Mouse (Mus musculus): ENCODE data around the gene 1110008L16Rik. TPM values are rescaled to one million over a fixed set of nuclear protein-coding genes. Genes with fewer than 3 reads are reported as not detected.
"Not testable (repeated sequence)": the region's sequence is repeated elsewhere in the genome, so short reads cannot be mapped to it uniquely, and the experiment has no call there.

Gene 1110008L16Rik
- 1 to 10 TPM; 7.5 to 9.2 TPM for total RNA-seq (2021)
- long read RNA-seq, transcript 1110008L16Rik-201 (7 exons, 3,122 nt): major isoform, 7 of 11 reads
- long read RNA-seq, partial matches to known transcripts: 2 of 11 reads
- long read RNA-seq, other reads (novel, unspliced or antisense): 2 of 11 reads

- no peak for DNase-seq (ENCODE audit: low spot score in 2 of 2)
These were observed at the start of gene 1110008L16Rik for GRCm38 (mm10) chr12:55299336-55299735. Gene 1110008L16Rik (plus strand): TSS chr12:55299577.

GRCm38 (mm10) chr12:55261950-55262349, 37.4 kb upstream of the 1110008L16Rik start:
- not testable (repeated sequence) for DNase-seq (ENCODE audit: low spot score in 2 of 2)

- DNase-seq (ENCODE audit: low spot score in 2 of 2): not testable (repeated sequence)
These were observed 36.0 kb upstream of the 1110008L16Rik start for GRCm38 (mm10) chr12:55263385-55263784.

DNA sequence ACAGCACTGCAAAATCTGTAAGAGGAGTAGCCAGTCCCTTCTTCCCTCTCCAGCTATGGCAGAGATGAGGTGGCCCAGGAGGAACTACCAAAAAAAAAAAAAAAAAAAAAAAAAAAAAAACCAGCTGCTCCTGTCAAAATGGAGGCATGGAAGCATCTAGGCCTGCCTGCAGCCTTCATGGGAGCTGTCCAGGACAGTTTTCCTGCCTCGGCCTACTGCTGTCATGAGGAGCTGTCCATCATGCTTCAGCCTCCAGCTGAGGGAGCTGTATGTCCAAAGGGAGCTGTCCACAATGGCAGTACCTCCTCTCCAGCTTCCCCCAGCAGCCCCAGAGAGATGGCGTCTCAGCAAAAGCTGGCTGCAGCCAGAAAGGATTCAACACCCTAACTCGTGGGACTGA, 27.1 kb upstream of the 1110008L16Rik start:
- DNase-seq (ENCODE audit: low spot score in 2 of 2): no peak

- not testable (repeated sequence) for DNase-seq (ENCODE audit: low spot score in 2 of 2)
These were observed 21.8 kb upstream of the 1110008L16Rik start for GRCm38 (mm10) chr12:55277583-55277982.

DNA sequence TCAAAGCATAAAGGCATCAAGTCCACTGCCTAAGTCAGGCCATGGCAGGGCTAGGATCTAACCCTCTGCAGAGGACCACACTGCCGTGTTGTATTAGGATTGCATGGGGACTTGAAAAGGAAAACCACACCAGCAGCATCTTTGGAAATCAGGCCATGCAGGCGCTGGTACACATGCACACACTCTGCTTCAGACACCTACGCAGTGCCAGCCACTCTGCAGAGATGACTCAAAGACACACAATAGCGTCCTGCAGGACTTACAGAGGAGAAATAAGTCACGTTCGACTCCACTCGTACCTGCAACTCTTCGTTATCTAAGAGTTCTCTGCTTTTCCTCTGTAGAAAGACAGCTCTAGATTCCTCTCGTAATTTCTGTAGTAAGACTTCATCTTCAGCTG, 1.3 kb upstream of the 1110008L16Rik start:
- DNase-seq (ENCODE audit: low spot score in 2 of 2): peak in 1 of 2 experiments; percentile 45

DNA sequence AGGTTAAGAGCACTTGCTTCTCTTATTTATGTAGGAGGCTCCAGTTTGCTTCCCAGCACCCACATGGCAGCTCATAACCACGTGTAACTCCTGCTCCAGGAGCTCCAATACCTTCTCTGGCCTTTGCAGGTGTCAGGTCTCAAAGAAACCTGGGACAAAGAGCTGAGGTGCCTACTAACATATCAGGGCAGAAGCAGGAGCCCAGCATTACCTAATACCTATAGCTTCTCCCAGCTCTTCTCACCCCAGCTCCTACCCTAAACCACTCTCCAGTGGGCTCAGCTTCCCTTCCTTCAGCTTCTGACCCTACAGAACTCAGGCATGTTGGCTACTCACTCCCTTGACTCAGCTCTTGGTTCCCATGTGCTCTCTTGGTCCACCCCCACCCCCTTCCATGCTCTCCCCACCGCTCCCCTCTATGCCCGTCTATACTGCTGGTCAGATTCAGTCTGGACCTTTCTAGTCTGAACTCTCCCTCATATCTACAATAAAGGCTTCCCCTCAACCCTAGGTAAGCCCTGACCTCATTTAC, 1.5 kb downstream of the 1110008L16Rik start:
- no peak for DNase-seq (ENCODE audit: low spot score in 2 of 2)

DNA sequence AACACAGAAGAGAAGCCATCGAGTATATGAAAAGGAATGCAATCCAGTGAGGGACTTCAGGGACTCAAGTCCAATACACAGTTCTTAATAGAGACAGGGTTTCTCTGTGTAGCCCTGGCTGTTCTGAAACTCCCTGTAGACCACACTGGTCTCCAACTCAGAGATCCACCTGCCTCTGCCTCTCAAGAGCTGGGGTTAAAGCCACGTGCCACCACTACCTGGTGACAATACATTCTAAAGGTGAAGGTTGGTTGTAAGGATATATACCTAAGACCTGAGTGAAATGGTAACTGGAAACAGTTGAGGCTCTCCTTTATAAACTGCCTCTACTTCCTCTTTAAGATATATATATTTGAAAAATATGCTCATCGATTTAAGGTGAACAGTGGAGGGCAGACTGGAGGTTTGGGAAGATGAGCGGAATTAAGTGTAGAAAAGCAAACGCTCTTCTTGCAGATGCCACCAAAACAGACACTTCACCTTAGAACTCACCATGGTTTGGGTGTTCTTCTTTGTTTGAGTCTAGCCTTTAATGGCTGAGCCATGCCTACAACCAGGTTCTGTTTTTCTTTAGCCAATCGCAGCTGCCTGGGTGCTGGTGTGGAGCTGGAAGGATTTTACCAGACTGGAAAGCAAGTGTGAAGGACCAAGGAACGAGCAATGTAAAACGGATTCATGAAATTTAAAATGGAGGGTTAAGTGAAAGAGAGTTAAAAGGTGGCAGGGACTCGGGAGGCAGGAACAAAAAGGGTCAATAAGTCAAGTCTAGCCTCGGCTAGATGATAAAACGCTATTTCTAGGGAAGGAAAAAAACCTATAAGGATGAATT, 2.3 kb downstream of the 1110008L16Rik start:
- DNase-seq (ENCODE audit: low spot score in 2 of 2): no peak

- peak; percentile 89 to 94 for DNase-seq (ENCODE audit: low spot score in 2 of 2)
These were observed 3.4 kb downstream of the 1110008L16Rik start, which contains the start of gene Ppp2r3c for GRCm38 (mm10) chr12:55302485-55303441. Gene Ppp2r3c (minus strand): TSS chr12:55302998.

GRCm38 (mm10) chr12:55306371-55306770, 7.0 kb downstream of the 1110008L16Rik start:
- no peak for DNase-seq (ENCODE audit: low spot score in 2 of 2)

- no peak for DNase-seq (ENCODE audit: low spot score in 2 of 2)
These were observed 8.2 kb downstream of the 1110008L16Rik start for GRCm38 (mm10) chr12:55307566-55307965.

DNA sequence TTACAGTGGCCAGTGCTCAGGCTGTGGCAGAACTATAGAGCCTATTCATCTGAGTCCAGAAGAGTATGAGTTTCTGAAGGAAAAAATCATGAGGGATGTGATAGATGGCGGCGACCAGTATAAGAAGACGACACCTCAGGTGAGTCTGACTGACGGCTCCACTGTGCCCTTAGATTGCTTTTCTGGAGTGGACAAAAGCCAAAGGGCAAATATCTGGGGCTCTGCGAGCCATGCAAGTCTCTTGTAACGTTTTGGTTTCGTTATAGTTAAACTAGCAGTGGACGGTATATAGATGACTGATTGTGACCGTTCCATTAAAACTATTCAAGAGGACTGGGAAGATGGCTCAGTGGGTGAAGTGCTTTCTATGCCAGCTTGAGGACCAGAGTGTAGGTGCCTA, 9.4 kb downstream of the 1110008L16Rik start:
- DNase-seq (ENCODE audit: low spot score in 2 of 2): no peak

DNA sequence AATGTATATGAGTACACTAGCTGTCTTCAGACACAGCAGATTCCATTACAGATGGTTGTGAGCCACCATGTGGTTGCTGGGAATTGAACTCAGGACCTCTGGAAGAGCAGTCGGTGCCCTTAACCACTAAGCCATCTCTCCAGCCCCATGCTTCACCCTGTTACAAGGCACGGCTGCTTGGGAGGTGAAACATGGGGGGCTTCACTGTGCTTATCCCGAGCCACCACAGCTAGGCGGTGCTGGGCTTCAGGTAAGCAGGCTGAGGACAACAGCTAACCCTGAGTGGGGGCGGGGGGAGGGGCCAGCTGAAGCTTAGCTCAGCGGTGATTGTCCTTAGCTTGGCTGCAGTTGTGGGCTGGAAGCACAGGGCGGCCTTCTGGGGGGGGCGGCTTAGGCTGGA, 10.1 kb downstream of the 1110008L16Rik start:
- no peak for DNase-seq (ENCODE audit: low spot score in 2 of 2)

- no peak for DNase-seq (ENCODE audit: low spot score in 2 of 2)
These were observed 12.5 kb downstream of the 1110008L16Rik start for GRCm38 (mm10) chr12:55311841-55312240.

DNA sequence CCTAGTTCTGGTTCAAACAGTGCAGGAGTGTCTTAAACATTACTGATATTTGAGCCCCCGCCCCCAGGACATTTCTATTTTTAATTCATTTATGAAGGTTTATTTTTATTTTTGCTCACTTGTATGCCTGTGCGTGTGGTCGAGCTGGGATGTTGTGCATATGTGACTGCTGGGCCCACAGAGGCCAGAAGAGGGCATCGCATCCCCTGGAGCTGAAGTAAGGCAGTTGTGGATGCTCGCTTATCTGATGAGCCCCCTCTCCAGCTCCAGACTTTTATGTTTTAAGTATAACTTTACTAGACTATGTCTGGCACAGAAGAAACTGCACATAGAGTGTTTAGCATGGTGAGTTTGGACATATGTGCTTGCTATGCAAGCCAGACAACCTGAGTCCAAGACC, 14.5 kb downstream of the 1110008L16Rik start:
- no peak for DNase-seq (ENCODE audit: low spot score in 2 of 2)

- peak; percentile 45 to 86 for DNase-seq (ENCODE audit: low spot score in 2 of 2)
These were observed 15.8 kb downstream of the 1110008L16Rik start for GRCm38 (mm10) chr12:55315192-55315591.

DNA sequence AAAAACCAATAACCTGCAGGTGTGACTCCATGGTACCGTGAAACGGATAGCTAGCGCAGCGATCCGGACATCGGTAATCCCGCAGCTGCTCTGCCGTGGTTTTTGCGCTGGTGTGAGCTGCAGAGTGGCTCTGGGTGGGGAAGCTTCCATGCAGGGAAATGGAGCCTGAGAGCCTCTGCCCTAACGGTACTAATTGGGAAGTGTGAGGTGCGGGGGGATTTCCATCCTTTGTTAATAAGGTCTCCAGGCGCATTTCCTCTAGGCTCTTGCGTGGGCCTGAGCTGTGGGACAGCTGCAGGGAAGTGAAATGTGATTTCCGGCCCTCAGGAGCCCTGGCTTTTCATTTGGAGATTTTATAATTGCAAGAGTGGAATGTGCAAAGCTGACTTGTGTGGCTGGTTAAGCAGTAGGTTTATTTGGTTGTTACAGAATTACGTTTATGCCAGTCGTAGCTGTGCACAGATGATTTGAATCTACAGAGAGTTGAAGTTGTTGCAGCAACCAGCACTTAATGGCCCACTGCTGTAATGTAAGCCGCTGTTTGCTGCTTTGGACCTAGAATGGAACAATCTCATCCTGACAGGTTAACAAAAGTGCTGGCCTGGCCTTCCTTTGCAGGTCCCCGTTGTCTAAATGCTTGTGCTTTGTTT, 22.4 kb downstream of the 1110008L16Rik start:
- DNase-seq (ENCODE audit: low spot score in 2 of 2): no peak

GRCm38 (mm10) chr12:55325702-55326101, 26.3 kb downstream of the 1110008L16Rik start:
- no peak for DNase-seq (ENCODE audit: low spot score in 2 of 2)

GRCm38 (mm10) chr12:55328784-55329183, 29.4 kb downstream of the 1110008L16Rik start:
- no peak for DNase-seq (ENCODE audit: low spot score in 2 of 2)

GRCm38 (mm10) chr12:55329351-55329750, 30.0 kb downstream of the 1110008L16Rik start:
- no peak for DNase-seq (ENCODE audit: low spot score in 2 of 2)

- no peak for DNase-seq (ENCODE audit: low spot score in 2 of 2)
These were observed 34.3 kb downstream of the 1110008L16Rik start for GRCm38 (mm10) chr12:55333662-55334061.

Measured in layer of hippocampus, adult 18-20 months (tissue).